Mouse (Mus musculus) MEL (cell line): ENCODE results near the gene Teddm1a. TPM values are rescaled to one million over a fixed set of nuclear protein-coding genes. Genes with fewer than 3 reads are reported as not detected.
"Not testable (repeated sequence)": the region's sequence is repeated elsewhere in the genome, so short reads cannot be mapped to it uniquely, and the experiment has no call there.

Experiments used
- DNase-seq: peaks from one replicate; pipeline ENCODE4 v3.0.0; 2011; ENCODE audit warnings: low read depth, low spot score
- H3K27ac ChIP-seq: 2 replicates; pipeline ENCODE4 v1.5.1; 2012; ENCODE audit warnings: low read depth, mild to moderate bottlenecking, control low read depth, low read length, moderate library complexity; ENCODE audit not compliant: control insufficient read depth
- H3K27me3 ChIP-seq, 2 experiments: fragments of 150-350 bp in 1 of 2; sonication (generic) in 1 of 2; 2 replicates each; pipeline ENCODE4 v1.6.1; 2012; ENCODE audit warnings: low read length in 2 of 2, mild to moderate bottlenecking in 2 of 2, improper control_type of control experiment in 1 of 2, moderate library complexity in 1 of 2; ENCODE audit not compliant: insufficient read depth in 2 of 2, control insufficient read depth in 1 of 2
- H3K36me3 ChIP-seq, 2 experiments: 2 replicates each; pipeline ENCODE4 v1.6.1; 2012 to 2014; ENCODE audit warnings: low read length in 2 of 2, improper control_type of control experiment in 1 of 2, inconsistent platforms in 1 of 2, mild to moderate bottlenecking in 1 of 2; ENCODE audit not compliant: insufficient read depth in 2 of 2, control insufficient read depth in 1 of 2
- H3K4me1 ChIP-seq, 2 experiments: fragments of 150-350 bp in 1 of 2; sonication (generic) in 1 of 2; 2 replicates each; pipeline ENCODE4 v1.6.1; 2012; ENCODE audit warnings: low read length in 2 of 2, improper control_type of control experiment in 1 of 2, mild to moderate bottlenecking in 1 of 2; ENCODE audit not compliant: insufficient read depth in 2 of 2, control insufficient read depth in 1 of 2
- H3K4me3 ChIP-seq, 2 experiments: fragments of 150-350 bp in 1 of 2; sonication (generic) in 1 of 2; 2 replicates each; pipeline ENCODE4 v1.5.1; 2012; ENCODE audit warnings: low read depth in 2 of 2, low read length in 2 of 2, mild to moderate bottlenecking in 2 of 2, moderate library complexity in 2 of 2, control low read depth in 1 of 2, improper control_type of control experiment in 1 of 2; ENCODE audit not compliant: control insufficient read depth in 1 of 2, insufficient read depth in 1 of 2
- H3K79me2 ChIP-seq: 2 replicates; pipeline ENCODE4 v1.6.1; 2012; ENCODE audit warnings: mild to moderate bottlenecking, low read length, moderate library complexity; ENCODE audit not compliant: control insufficient read depth, poor library complexity, insufficient read depth
- H3K9ac ChIP-seq: 2 replicates; pipeline ENCODE4 v1.6.1; 2012; ENCODE audit warnings: low read depth, mild to moderate bottlenecking, control low read depth, low read length, moderate library complexity; ENCODE audit not compliant: control insufficient read depth, poor library complexity, severe bottlenecking
- H3K9me3 ChIP-seq: fragments of 150-350 bp; sonication (generic); replicated peaks from 2 replicates; pipeline ENCODE4 v1.6.1; 2012; ENCODE audit warnings: mild to moderate bottlenecking, low read length, improper control_type of control experiment, moderate library complexity; ENCODE audit not compliant: insufficient read depth
- BHLHE40 ChIP-seq: IDR thresholded peaks from 2 replicates; pipeline ENCODE4 v1.6.1; 2012; ENCODE audit warnings: low read depth, mild to moderate bottlenecking, inconsistent platforms, low read length, improper control_type of control experiment, borderline replicate concordance
- CHD2 ChIP-seq: IDR thresholded peaks from 2 replicates; pipeline ENCODE4 v1.6.1; 2011; ENCODE audit warnings: low read length, improper control_type of control experiment
- ELF1 ChIP-seq: IDR thresholded peaks from 2 replicates; pipeline ENCODE4 v1.6.1; 2014; ENCODE audit warnings: low read depth, mild to moderate bottlenecking, inconsistent platforms, low read length, improper control_type of control experiment, moderate library complexity
- HCFC1 ChIP-seq: IDR thresholded peaks from 2 replicates; pipeline ENCODE4 v1.6.1; 2012; ENCODE audit warnings: low read depth, mild to moderate bottlenecking, inconsistent platforms, low read length, improper control_type of control experiment, moderate library complexity
- KAT2A ChIP-seq: conservative IDR thresholded peaks from 2 replicates; pipeline ENCODE4 v1.6.1; 2012; ENCODE audit warnings: low read depth, low read length, improper control_type of control experiment, inconsistent platforms
- MEF2A ChIP-seq: IDR thresholded peaks from 2 replicates; pipeline ENCODE4 v1.6.1; 2014; ENCODE audit warnings: low read depth, mild to moderate bottlenecking, inconsistent platforms, low read length, improper control_type of control experiment; ENCODE audit not compliant: poor library complexity, insufficient replicate concordance, severe bottlenecking; ENCODE audit errors: extremely low read depth
- MXI1 ChIP-seq: IDR thresholded peaks from 2 replicates; pipeline ENCODE4 v1.6.1; 2011; ENCODE audit warnings: mild to moderate bottlenecking, low read depth, low read length, improper control_type of control experiment
- MYB ChIP-seq: IDR thresholded peaks from 2 replicates; pipeline ENCODE4 v1.6.1; 2011; ENCODE audit warnings: mild to moderate bottlenecking, low read depth, low read length, improper control_type of control experiment
- NELFE ChIP-seq: IDR thresholded peaks from 2 replicates; pipeline ENCODE4 v1.6.1; 2011; ENCODE audit warnings: low read depth, low read length, improper control_type of control experiment
- NRF1 ChIP-seq: IDR thresholded peaks from 2 replicates; pipeline ENCODE4 v1.6.1; 2014; ENCODE audit warnings: low read depth, mild to moderate bottlenecking, inconsistent platforms, low read length, improper control_type of control experiment, moderate library complexity; ENCODE audit not compliant: poor library complexity, insufficient read depth, severe bottlenecking
- POLR2AphosphoS2 ChIP-seq: IDR thresholded peaks from 2 replicates; pipeline ENCODE4 v1.6.1; 2011; ENCODE audit warnings: low read length, improper control_type of control experiment
- POLR2AphosphoS5 ChIP-seq: IDR thresholded peaks from 2 replicates; pipeline ENCODE4 v1.6.1; 2012; ENCODE audit warnings: low read depth, borderline replicate concordance, mild to moderate bottlenecking, inconsistent platforms, low read length, moderate library complexity, mixed read lengths
- RCOR1 ChIP-seq: IDR thresholded peaks from 2 replicates; pipeline ENCODE4 v1.6.1; 2012; ENCODE audit warnings: low read depth, mild to moderate bottlenecking, inconsistent platforms, low read length, improper control_type of control experiment
- SMC3 ChIP-seq: IDR thresholded peaks from 2 replicates; pipeline ENCODE4 v1.6.1; 2011; ENCODE audit warnings: low read depth, low read length, improper control_type of control experiment
- TAL1 ChIP-seq: IDR thresholded peaks from 2 replicates; pipeline ENCODE4 v1.6.1; 2012; ENCODE audit warnings: mild to moderate bottlenecking, inconsistent platforms, low read length, moderate library complexity, mixed read lengths
- TBP ChIP-seq: IDR thresholded peaks from 2 replicates; pipeline ENCODE4 v1.8.0; 2011; ENCODE audit warnings: low read depth, low read length, improper control_type of control experiment
- TCF12 ChIP-seq: IDR thresholded peaks from 2 replicates; pipeline ENCODE4 v1.6.1; 2014; ENCODE audit warnings: low read depth, mild to moderate bottlenecking, inconsistent platforms, low read length, improper control_type of control experiment, moderate library complexity
- UBTF ChIP-seq: IDR thresholded peaks from 2 replicates; pipeline ENCODE4 v1.6.1; 2012; ENCODE audit warnings: low read depth, mild to moderate bottlenecking, inconsistent platforms, low read length, improper control_type of control experiment, moderate library complexity, borderline replicate concordance; ENCODE audit not compliant: insufficient read depth
- USF1 ChIP-seq: IDR thresholded peaks from 2 replicates; pipeline ENCODE4 v1.6.1; 2014; ENCODE audit warnings: low read depth, mild to moderate bottlenecking, inconsistent platforms, low read length, improper control_type of control experiment, moderate library complexity
- USF2 ChIP-seq, 2 experiments: IDR thresholded peaks; 2 replicates each; pipeline ENCODE4 v1.6.1; 2011 to 2012; ENCODE audit warnings: improper control_type of control experiment in 2 of 2, low read length in 2 of 2, borderline replicate concordance in 1 of 2, inconsistent platforms in 1 of 2, low read depth in 1 of 2, mild to moderate bottlenecking in 1 of 2; ENCODE audit not compliant: insufficient read depth in 1 of 2
- ZC3H11A ChIP-seq: IDR thresholded peaks from 2 replicates; pipeline ENCODE4 v1.6.1; 2012; ENCODE audit warnings: low read depth, mild to moderate bottlenecking, inconsistent platforms, low read length, improper control_type of control experiment
- ZKSCAN1 ChIP-seq: IDR thresholded peaks from 2 replicates; pipeline ENCODE4 v1.6.1; 2012; ENCODE audit warnings: low read depth, mild to moderate bottlenecking, inconsistent platforms, low read length, improper control_type of control experiment, moderate library complexity
- ZMIZ1 ChIP-seq: IDR thresholded peaks from 2 replicates; pipeline ENCODE4 v1.6.1; 2012; ENCODE audit warnings: low read depth, mild to moderate bottlenecking, inconsistent platforms, low read length, improper control_type of control experiment, moderate library complexity
- polyA plus RNA-seq, 2 experiments: library from polyadenylated mRNA; stranded (reverse) in 1 of 2; unstranded in 1 of 2; fragments of >175 nt in 1 of 2; fragments of >200 nt in 1 of 2; gene quantifications; 2 replicates each; pipeline versions ENCODE4 v1.2.1 to v1.2.4; 2012; ENCODE audit warnings: low replicate concordance in 2 of 2, low read depth in 1 of 2; ENCODE audit not compliant: insufficient read length in 2 of 2, insufficient read depth in 1 of 2, missing spikeins in 1 of 2
- total RNA-seq: library from RNA; depleted of rRNA; stranded (reverse); fragments of 300-350 nt; gene quantifications from 2 replicates; pipeline ENCODE4 v1.2.3, GENCODE M21; 2012

The Teddm1a gene
- total and polyA plus RNA-seq, 3 experiments: not detected

- H3K9ac ChIP-seq: no peak overlapping the region
- H3K4me3 ChIP-seq: no peak overlapping the region
- DNase-seq: no peak
Observed at GRCm38 (mm10) chr1:153846420-153846819, 45.1 kb upstream of the Teddm1a start.

GRCm38 (mm10) chr1:153846867-153847266, 44.7 kb upstream of the Teddm1a start:
- Histone ChIP-seq H3K36me3 (no peaks in the 10 kb centered on the region), H3K9ac (no peak overlapping the region), H3K9me3 (no peaks in the 10 kb centered on the region), H3K4me1 (no peaks in the 10 kb centered on the region), H3K79me2 (no peaks in the 10 kb centered on the region), H3K4me3 (no peak overlapping the region), H3K27me3 (no peaks in the 10 kb centered on the region), H3K27ac (no peak overlapping the region)
- TF ChIP-seq SMC3: no peak
- TF ChIP-seq TAL1: no peak
- TF ChIP-seq TCF12: no peak
- TF ChIP-seq MYB: no peak
- no peak for TF ChIP-seq NRF1
- no peak for TF ChIP-seq RCOR1
- TF ChIP-seq POLR2AphosphoS5: no peak
- TF ChIP-seq UBTF: no peak
- no peak for TF ChIP-seq ZMIZ1
- no peak for TF ChIP-seq MEF2A
- no peak for TF ChIP-seq TBP
- no peak for DNase-seq

More at GRCm38 (mm10) chr1:153846420-153846819, 45.1 kb upstream of the Teddm1a start:
- Histone ChIP-seq H3K79me2 (no peaks in the 10 kb centered on the region), H3K36me3 (no peaks in the 10 kb centered on the region), H3K27me3 (no peaks in the 10 kb centered on the region), H3K4me1 (no peaks in the 10 kb centered on the region), H3K27ac (no peak overlapping the region), H3K9me3 (no peaks in the 10 kb centered on the region)
- TF ChIP-seq POLR2AphosphoS5: no peak
- no peak for TF ChIP-seq NELFE
- no peak for TF ChIP-seq ZKSCAN1
- no peak for TF ChIP-seq USF1
- TF ChIP-seq TBP: no peak
- no peak for TF ChIP-seq TAL1
- no peak for TF ChIP-seq USF2 (IDR thresholded peaks at IDR 0.05; ENCODE audit: borderline replicate concordance in 1 of 2, insufficient read depth in 1 of 2, low read depth in 1 of 2, low read length in 2 of 2)
- TF ChIP-seq CHD2: no peak
- TF ChIP-seq ELF1: no peak
- no peak for TF ChIP-seq KAT2A
- TF ChIP-seq RCOR1: no peak
- no peak for TF ChIP-seq MXI1
- no peak for TF ChIP-seq BHLHE40
- TF ChIP-seq POLR2AphosphoS2: no peak
- no peak for TF ChIP-seq ZC3H11A
- TF ChIP-seq HCFC1: no peak

DNA sequence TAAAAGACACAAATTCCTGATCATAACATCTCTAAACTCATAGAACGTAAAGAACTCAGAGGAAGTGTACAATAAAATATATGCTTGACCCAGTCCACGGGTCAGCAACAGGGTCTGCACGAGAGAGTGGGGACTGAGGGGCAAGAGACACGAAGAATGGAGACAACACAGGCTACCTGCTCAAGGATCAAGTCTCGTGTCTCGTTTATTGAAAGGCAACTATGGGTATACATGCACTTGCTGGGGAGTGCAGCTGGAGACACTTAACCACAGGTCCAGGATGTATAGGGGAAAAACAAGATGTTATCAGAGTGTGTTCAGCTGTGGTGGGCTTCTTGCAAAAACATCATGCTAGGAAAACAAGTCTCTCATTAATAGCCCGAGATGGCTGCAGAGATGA, 38.8 kb upstream of the Teddm1a start:
- H3K4me3 ChIP-seq, H3K9ac ChIP-seq, H3K79me2 ChIP-seq, H3K27ac ChIP-seq, H3K9me3 ChIP-seq, H3K27me3 ChIP-seq, DNase-seq, H3K4me1 ChIP-seq, H3K36me3 ChIP-seq: not testable (repeated sequence)
